Mouse (Mus musculus) liver, adult 2 months (tissue): Measurements from ENCODE around the gene Scaf1.

Source experiments
- CTCF ChIP-seq: fragments of 200-500 bp; IDR thresholded peaks from 2 replicates; pipeline ENCODE4 v1.5.1; 2011; ENCODE audit warnings: low read depth, low read length, control low read depth
- POLR2A ChIP-seq: fragments of 200-500 bp; IDR thresholded peaks from 2 replicates; pipeline ENCODE4 v1.6.1; 2011; ENCODE audit warnings: low read length, control low read depth; ENCODE audit not compliant: insufficient read depth; ENCODE audit errors: extremely low read depth

- TF ChIP-seq CTCF (no peak), POLR2A (no peak)
Observed at GRCm38 (mm10) chr7:45027761-45028160, 11.6 kb upstream of the Scaf1 start.
